Mouse (Mus musculus) embryonic facial prominence, embryonic 11.5 days (tissue): ENCODE results near the gene Adamts14. TPM values are rescaled to one million over a fixed set of nuclear protein-coding genes. Genes with fewer than 3 reads are reported as not detected.

Source experiments
- ATAC-seq: fragments of 200-750 bp; cut with Nextera tagmentation; replicated peaks from 2 replicates; pipeline ENCODE4 v1.8.0; 2017; ENCODE audit warnings: low read depth; ENCODE audit not compliant: insufficient number of reproducible peaks, low FRiP score, low TSS enrichment
- DNase-seq: peaks from one replicate; pipeline ENCODE4 v3.0.0-alpha.2; 2015; ENCODE audit warnings: low spot score
- H3K27ac ChIP-seq: fragments of 300-500 bp; sonication (generic); replicated peaks from 2 replicates; pipeline ENCODE4 v1.5.1; 2014; ENCODE audit warnings: mild to moderate bottlenecking, low read depth, low read length, control low read depth
- H3K27me3 ChIP-seq: fragments of 300-500 bp; sonication (generic); 2 replicates; pipeline ENCODE4 v1.6.1; 2014; ENCODE audit warnings: mild to moderate bottlenecking, low read length, moderate library complexity, mixed read lengths; ENCODE audit not compliant: control insufficient read depth, insufficient read depth
- H3K36me3 ChIP-seq: fragments of 300-500 bp; sonication (generic); replicated peaks from 2 replicates; pipeline ENCODE4 v1.6.1; 2014; ENCODE audit warnings: low read depth, mild to moderate bottlenecking, low read length, moderate library complexity, mixed read lengths; ENCODE audit not compliant: control insufficient read depth, insufficient read depth
- H3K4me1 ChIP-seq: fragments of 300-500 bp; sonication (generic); 2 replicates; pipeline ENCODE4 v1.6.1; 2014; ENCODE audit warnings: low read length, mixed read lengths; ENCODE audit not compliant: control insufficient read depth, insufficient read depth
- H3K4me2 ChIP-seq: fragments of 300-500 bp; sonication (generic); 2 replicates; pipeline ENCODE4 v1.6.1; 2014; ENCODE audit warnings: low read depth, mild to moderate bottlenecking, control low read depth, low read length, moderate library complexity
- H3K4me3 ChIP-seq: fragments of 300-500 bp; sonication (generic); 2 replicates; pipeline ENCODE4 v1.5.1; 2014; ENCODE audit warnings: low read depth, low read length, control low read depth
- H3K9ac ChIP-seq: fragments of 300-500 bp; sonication (generic); replicated peaks from 2 replicates; pipeline ENCODE4 v1.6.1; 2014; ENCODE audit warnings: mild to moderate bottlenecking, control low read depth, low read length
- H3K9me3 ChIP-seq: fragments of 300-500 bp; sonication (generic); replicated peaks from 2 replicates; pipeline ENCODE4 v1.6.1; 2016; ENCODE audit warnings: mild to moderate bottlenecking, low read length, inconsistent platforms, mixed read lengths; ENCODE audit not compliant: control insufficient read depth
- WGBS: fragments of 180-500 bp; shearing (Covaris S2); extraction: QIAGEN DNeasy Blood & Tissue Kit; methylation state at CpG from one replicate; pipeline ENCODE4 v1.1.7; 2014; 5-methylcytosine and 5-hydroxymethylcytosine counted together
- polyA plus RNA-seq: library from polyadenylated mRNA; unstranded; fragments of >200 nt; fragmentation: Nextera tagmentation; extraction: Ambion mirVana; gene quantifications from 2 replicates; pipeline ENCODE4 v1.2.1, GENCODE M21; 2014

The Adamts14 gene
- polyA plus RNA-seq: 0.27 and 0.64 TPM in 2 replicates

DNA sequence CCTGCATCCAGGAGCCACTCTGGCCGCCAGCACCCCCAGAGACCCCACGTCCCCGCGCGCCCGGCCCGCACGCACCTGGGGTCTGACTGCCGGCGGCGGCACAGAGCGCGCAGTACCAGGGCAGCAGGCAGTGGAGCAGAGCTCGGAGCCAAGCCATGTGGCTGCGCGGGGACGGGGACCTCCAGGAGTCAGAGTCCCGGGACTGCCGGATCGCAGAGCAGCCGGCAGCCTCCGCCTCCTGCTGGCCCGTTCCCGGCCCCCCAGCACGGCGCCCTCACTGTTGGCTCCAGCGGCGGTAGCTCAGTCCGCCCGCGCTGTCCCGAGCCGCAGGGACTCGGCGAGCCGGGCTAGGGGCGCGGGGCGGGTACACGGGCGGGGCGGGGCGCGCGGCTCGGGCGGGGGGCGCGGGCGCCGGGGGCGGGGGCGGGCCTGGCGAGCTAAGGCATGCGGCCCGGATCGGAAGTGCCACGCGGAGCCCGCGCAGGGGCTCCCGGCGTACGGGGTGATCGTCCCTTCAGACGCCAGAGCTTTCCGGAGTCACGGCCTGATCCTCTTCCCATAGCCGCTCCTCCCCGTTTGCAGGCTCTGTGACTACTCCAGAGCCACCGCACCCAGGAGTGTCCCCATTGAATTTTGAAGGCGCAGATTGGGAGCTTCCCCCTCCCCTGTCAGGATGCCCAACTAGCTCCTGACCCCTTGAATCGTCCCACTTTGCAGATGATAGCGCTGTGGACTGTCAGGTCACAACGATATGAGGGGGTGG is at the start of gene Adamts14:
TSS of gene Adamts14 (minus strand) at position 358 of the 763 bp plus-strand sequence.
- peak within 1 kb of the TSS; percentile 73 for H3K9ac ChIP-seq
- peak within 1 kb of the TSS; percentile 94 for H3K4me2 ChIP-seq
- H3K27me3 ChIP-seq: no peaks in the 10 kb centered on the region; the same call in 1 of the 2 replicates
- H3K4me3 ChIP-seq: peak within 1 kb of the TSS; percentile 56
- H3K9me3 ChIP-seq: no peaks in the 10 kb centered on the region
- no peak within 1 kb of the TSS for H3K27ac ChIP-seq
- no peaks in the 10 kb centered on the region; the same call in 1 of the 2 replicates for H3K4me1 ChIP-seq
- ATAC-seq (peak; percentile 45; the same call in 1 of the 2 replicates), DNase-seq (peak; percentile 60)
- under 1% methylated on average over 57 of the region's 75 CpGs for WGBS
- H3K36me3 ChIP-seq: no peaks in the 10 kb centered on the region

- Histone ChIP-seq H3K4me1 (no peaks in the 10 kb centered on the region), H3K9ac (no peak overlapping the region), H3K27ac (no peak overlapping the region), H3K36me3 (no peaks in the 10 kb centered on the region), H3K9me3 (no peaks in the 10 kb centered on the region), H3K27me3 (no peaks in the 10 kb centered on the region), H3K4me3 (no peak overlapping the region), H3K4me2 (no peak overlapping the region)
- WGBS: 85% methylated on average over 3 of the region's 3 CpGs
- DNase-seq: no peak
- ATAC-seq: no peak
Observed at GRCm38 (mm10) chr10:61318527-61318926, 45.3 kb upstream of the Adamts14 start.

GRCm38 (mm10) chr10:61315324-61315880 is 42.2 kb upstream of the Adamts14 start:
- no peak for DNase-seq
- Histone ChIP-seq H3K4me2 (no peak overlapping the region), H3K36me3 (no peaks in the 10 kb centered on the region), H3K9me3 (no peaks in the 10 kb centered on the region), H3K27ac (no peak overlapping the region), H3K4me1 (0 out of 2 replicates have a peak, but pooled peaks cover 2% of the 10 kb centered on the region), H3K27me3 (no peaks in the 10 kb centered on the region), H3K9ac (no peak overlapping the region), H3K4me3 (no peak overlapping the region)
- WGBS: 37% methylated on average over 9 of the region's 9 CpGs
- ATAC-seq: no peak

- Histone ChIP-seq H3K9me3 (no peaks in the 10 kb centered on the region), H3K4me3 (no peak overlapping the region), H3K27me3 (no peaks in the 10 kb centered on the region), H3K36me3 (no peaks in the 10 kb centered on the region), H3K27ac (no peak overlapping the region), H3K4me1 (0 out of 2 replicates have a peak, but pooled peaks cover 2% of the 10 kb centered on the region), H3K9ac (no peak overlapping the region), H3K4me2 (no peak overlapping the region)
- DNase-seq (no peak), ATAC-seq (no peak)
- 65% methylated on average over 7 of the region's 7 CpGs for WGBS
Observed at GRCm38 (mm10) chr10:61313750-61314149, 40.5 kb upstream of the Adamts14 start.

- no peaks in the 10 kb centered on the region for H3K36me3 ChIP-seq
- no peaks in the 10 kb centered on the region for H3K9me3 ChIP-seq
- DNase-seq (peak; percentile 34), ATAC-seq (no peak)
- H3K4me2 ChIP-seq: no peak overlapping the region
- 0 out of 2 replicates have a peak, but pooled peaks cover 2% of the 10 kb centered on the region for H3K4me1 ChIP-seq
- no peak overlapping the region for H3K4me3 ChIP-seq
- 40% methylated on average over 7 of the region's 7 CpGs for WGBS
- H3K27ac ChIP-seq: no peak overlapping the region
- no peaks in the 10 kb centered on the region for H3K27me3 ChIP-seq
- no peak overlapping the region for H3K9ac ChIP-seq
Observed at GRCm38 (mm10) chr10:61312754-61313153, 39.5 kb upstream of the Adamts14 start.

DNA sequence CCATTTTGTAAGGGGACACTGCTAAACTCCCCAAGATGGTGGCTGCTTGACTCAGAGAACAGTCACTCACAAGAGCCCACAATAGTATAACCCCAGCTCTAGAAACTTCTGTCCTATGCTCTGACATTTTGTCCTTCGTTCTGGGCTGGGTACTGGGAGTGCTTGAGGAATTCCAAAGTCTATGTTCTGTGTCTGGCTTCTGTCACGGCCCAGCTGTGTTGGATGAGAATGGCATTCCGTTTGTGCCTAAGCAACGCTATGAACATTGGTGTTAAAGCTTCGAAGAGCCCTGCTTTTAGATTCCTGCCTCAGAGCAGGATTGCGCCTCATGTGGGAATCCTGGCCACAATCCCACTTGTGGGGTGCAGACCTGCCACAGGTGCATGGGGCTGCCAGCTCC is 38.9 kb upstream of the Adamts14 start:
- H3K36me3 ChIP-seq: no peaks in the 10 kb centered on the region
- H3K9ac ChIP-seq: no peak overlapping the region
- 82% methylated on average over 6 of the region's 6 CpGs for WGBS
- 0 out of 2 replicates have a peak, but pooled peaks cover 2% of the 10 kb centered on the region for H3K4me1 ChIP-seq
- H3K4me2 ChIP-seq: no peak overlapping the region
- H3K9me3 ChIP-seq: no peaks in the 10 kb centered on the region
- H3K27ac ChIP-seq: no peak overlapping the region
- no peaks in the 10 kb centered on the region for H3K27me3 ChIP-seq
- H3K4me3 ChIP-seq: no peak overlapping the region
- ATAC-seq (no peak), DNase-seq (peak; percentile 24)

- DNase-seq (peak; percentile 73), ATAC-seq (0 out of 2 replicates have a peak, but pooled peaks have one; percentile 68)
- H3K9me3 ChIP-seq: no peaks in the 10 kb centered on the region
- no peak overlapping the region for H3K4me2 ChIP-seq
- H3K36me3 ChIP-seq: no peaks in the 10 kb centered on the region
- no peaks in the 10 kb centered on the region for H3K27me3 ChIP-seq
- WGBS: 51% methylated on average over 12 of the region's 12 CpGs
- H3K4me1 ChIP-seq: 0 out of 2 replicates have a peak, but pooled peaks cover 2% of the 10 kb centered on the region
- no peak overlapping the region for H3K9ac ChIP-seq
- no peak overlapping the region for H3K4me3 ChIP-seq
- H3K27ac ChIP-seq: no peak overlapping the region
Observed at GRCm38 (mm10) chr10:61308706-61309320, 35.6 kb upstream of the Adamts14 start.
